Comparison of ENCODE assay signal across 14 mouse cellular contexts in genomic region chr15:38392441-38393149, GRCm38 (mm10).
DNase-seq lines count a peak whose midpoint lies in the region; ATAC-seq and TF ChIP-seq lines count a peak whose summit lies in the region.
"Had no signal": no experiment of that assay in that cellular context is flagged by ENCODE, and none has a peak within 500 bp of the region (broad histone marks: within the 10 kb centered on the region; RNA-seq: fewer than 3 reads in every experiment).

No protein-coding gene starts in this region.

- TF ChIP-seq EP300 in stomach, postnatal 0 days (optimal IDR thresholded peaks at IDR 0.05): no peak

- peaks cover 25% of the 10 kb centered on the region for H3K4me1 ChIP-seq in hindbrain, embryonic 10.5 days (replicated peaks)
- H3K4me1 ChIP-seq in hindbrain, embryonic 11.5 days (replicated peaks; ENCODE audit: control insufficient read depth, insufficient read depth, low read length): no peaks in the 10 kb centered on the region
- H3K4me1 ChIP-seq in lung, embryonic 15.5 days: peaks cover 21% of the 10 kb centered on the region
- 0 out of 2 replicates have a peak, but pooled peaks cover 3% of the 10 kb centered on the region for H3K4me1 ChIP-seq in lung, adult 2 months (ENCODE audit: control insufficient read depth, insufficient read depth, low read length)
- H3K4me1 ChIP-seq in intestine, embryonic 15.5 days (replicated peaks): peaks cover 19% of the 10 kb centered on the region
- H3K4me1 ChIP-seq in stomach, postnatal 0 days (replicated peaks; ENCODE audit: control insufficient read depth, insufficient read depth): 0 out of 2 replicates have a peak, but pooled peaks cover 8% of the 10 kb centered on the region
- H3K4me1 ChIP-seq in thymus, adult 2 months (replicated peaks; ENCODE audit: control insufficient read depth, insufficient read depth, low read length): peaks cover 2% of the 10 kb centered on the region
- H3K4me1 ChIP-seq: midbrain, embryonic 12.5 days had no signal

- no peak for TF ChIP-seq POLR2A in lung, adult 2 months (IDR thresholded peaks at IDR 0.05; ENCODE audit: borderline replicate concordance, extremely low read depth, low read depth, low read length)
- TF ChIP-seq POLR2A in thymus, adult 2 months (IDR thresholded peaks at IDR 0.05; ENCODE audit: control insufficient read depth, extremely low read depth, insufficient read depth, low read length, poor library complexity): no peak

- no peak overlapping the region for H3K4me2 ChIP-seq in hindbrain, embryonic 11.5 days (replicated peaks; ENCODE audit: low read depth, low read length)
- no peak overlapping the region for H3K4me2 ChIP-seq in lung, embryonic 15.5 days
- no peak overlapping the region for H3K4me2 ChIP-seq in intestine, embryonic 15.5 days (replicated peaks)
- no peak overlapping the region for H3K4me2 ChIP-seq in stomach, postnatal 0 days (replicated peaks; ENCODE audit: low read depth)
- H3K4me2 ChIP-seq: forebrain, embryonic 13.5 days; hindbrain, embryonic 14.5 days; midbrain, embryonic 12.5 days had no signal

- DNase-seq in hindbrain, embryonic 10.5 days (ENCODE audit: low spot score): no peak
- no peak for DNase-seq in hindbrain, embryonic 11.5 days (ENCODE audit: low spot score)
- DNase-seq in lung, adult 2 months: no peak
- DNase-seq in stomach, postnatal 0 days (ENCODE audit: low spot score): no peak
- DNase-seq in thymus, adult 2 months: no peak
- DNase-seq: cerebellum, adult 9-11 months; layer of hippocampus, postnatal 36 days had no signal

- 66% methylated on average over 5 of the region's 5 CpGs for WGBS in hindbrain, embryonic 10.5 days
- 67% methylated on average over 5 of the region's 5 CpGs for WGBS in hindbrain, embryonic 11.5 days
- 68% methylated on average over 5 of the region's 5 CpGs for WGBS in lung, embryonic 15.5 days
- 72% methylated on average over 5 of the region's 5 CpGs for WGBS in lung, adult 2 months
- WGBS in intestine, embryonic 15.5 days: 56% methylated on average over 5 of the region's 5 CpGs
- 66% methylated on average over 5 of the region's 5 CpGs for WGBS in stomach, postnatal 0 days
- 95% methylated on average over 5 of the region's 5 CpGs for WGBS in thymus, adult 2 months

- no peaks in the 10 kb centered on the region for H3K36me3 ChIP-seq in hindbrain, embryonic 10.5 days
- H3K36me3 ChIP-seq in hindbrain, embryonic 11.5 days (ENCODE audit: control insufficient read depth, insufficient read depth, low read length): no peaks in the 10 kb centered on the region
- no peaks in the 10 kb centered on the region for H3K36me3 ChIP-seq in lung, embryonic 15.5 days
- no peaks in the 10 kb centered on the region for H3K36me3 ChIP-seq in intestine, embryonic 15.5 days
- no peaks in the 10 kb centered on the region for H3K36me3 ChIP-seq in stomach, postnatal 0 days (ENCODE audit: control insufficient read depth, insufficient read depth, low read length)
- no peaks in the 10 kb centered on the region for H3K36me3 ChIP-seq in thymus, adult 2 months (ENCODE audit: control insufficient read depth, insufficient read depth, low read length)
- H3K36me3 ChIP-seq: G1E; midbrain, embryonic 12.5 days had no signal

- no peaks in the 10 kb centered on the region for H3K9me3 ChIP-seq in hindbrain, embryonic 10.5 days
- H3K9me3 ChIP-seq in hindbrain, embryonic 11.5 days (ENCODE audit: control insufficient read depth, low read length): no peaks in the 10 kb centered on the region
- no peaks in the 10 kb centered on the region for H3K9me3 ChIP-seq in lung, embryonic 15.5 days
- no peaks in the 10 kb centered on the region for H3K9me3 ChIP-seq in intestine, embryonic 15.5 days
- no peaks in the 10 kb centered on the region for H3K9me3 ChIP-seq in stomach, postnatal 0 days (ENCODE audit: control insufficient read depth, low read length)
- H3K9me3 ChIP-seq: forebrain, embryonic 13.5 days; G1E; midbrain, embryonic 12.5 days had no signal

- ATAC-seq in hindbrain, embryonic 11.5 days (ENCODE audit: low FRiP score): no peak
- ATAC-seq in lung, embryonic 15.5 days (ENCODE audit: borderline replicate concordance, extremely low read depth, low FRiP score, low TSS enrichment): no peak
- peak; percentile 39 for ATAC-seq in intestine, embryonic 15.5 days
- no peak for ATAC-seq in stomach, postnatal 0 days (ENCODE audit: low FRiP score, low TSS enrichment)
- ATAC-seq: forebrain, embryonic 13.5 days had no signal

- H3K27ac ChIP-seq in hindbrain, embryonic 10.5 days: peak overlapping the region; percentile 16; the same call in 1 of the 2 replicates
- H3K27ac ChIP-seq in hindbrain, embryonic 11.5 days (ENCODE audit: low read depth, low read length): no peak overlapping the region
- H3K27ac ChIP-seq in lung, embryonic 15.5 days: peak overlapping the region; percentile 81
- H3K27ac ChIP-seq in intestine, embryonic 15.5 days: 0 out of 2 replicates have a peak overlapping the region, but pooled peaks have one; percentile 60
- peak overlapping the region; percentile 73 for H3K27ac ChIP-seq in stomach, postnatal 0 days (replicated peaks)
- no peak overlapping the region for H3K27ac ChIP-seq in thymus, adult 2 months (ENCODE audit: control insufficient read depth, insufficient read depth, low read length)
- H3K27ac ChIP-seq: forebrain, embryonic 13.5 days; hindbrain, embryonic 14.5 days; macrophage; midbrain, embryonic 12.5 days had no signal

- H3K9ac ChIP-seq in hindbrain, embryonic 11.5 days (ENCODE audit: low read depth, low read length): no peak overlapping the region
- H3K9ac ChIP-seq in lung, embryonic 15.5 days: no peak overlapping the region
- no peak overlapping the region for H3K9ac ChIP-seq in intestine, embryonic 15.5 days
- H3K9ac ChIP-seq in stomach, postnatal 0 days (ENCODE audit: low read length): no peak overlapping the region
- H3K9ac ChIP-seq: forebrain, embryonic 13.5 days; hindbrain, embryonic 14.5 days; midbrain, embryonic 12.5 days had no signal

- no peak overlapping the region for H3K4me3 ChIP-seq in hindbrain, embryonic 10.5 days
- no peak overlapping the region for H3K4me3 ChIP-seq in hindbrain, embryonic 11.5 days (ENCODE audit: low read depth, low read length)
- H3K4me3 ChIP-seq in lung, embryonic 15.5 days: no peak overlapping the region
- no peak overlapping the region for H3K4me3 ChIP-seq in lung, adult 2 months (replicated peaks; ENCODE audit: extremely low read depth, low read depth, low read length)
- no peak overlapping the region for H3K4me3 ChIP-seq in intestine, embryonic 15.5 days (replicated peaks)
- no peak overlapping the region for H3K4me3 ChIP-seq in stomach, postnatal 0 days (ENCODE audit: low read depth, low read length)
- H3K4me3 ChIP-seq in thymus, adult 2 months (ENCODE audit: control insufficient read depth, insufficient read depth, low read length): no peak overlapping the region
- H3K4me3 ChIP-seq: forebrain, embryonic 13.5 days; midbrain, embryonic 12.5 days had no signal

- TF ChIP-seq CTCF in lung, adult 2 months (IDR thresholded peaks at IDR 0.05; ENCODE audit: insufficient read depth, low read length): no peak
- TF ChIP-seq CTCF in stomach, postnatal 0 days (IDR thresholded peaks at IDR 0.05; ENCODE audit: low read depth): no peak
- TF ChIP-seq CTCF in thymus, adult 2 months (IDR thresholded peaks at IDR 0.05; ENCODE audit: borderline replicate concordance, control insufficient read depth, extremely low read depth, insufficient read depth, low read length, poor library complexity): no peak

- H3K27me3 ChIP-seq in hindbrain, embryonic 10.5 days (ENCODE audit: insufficient read depth, poor library complexity, severe bottlenecking): no peaks in the 10 kb centered on the region
- H3K27me3 ChIP-seq in hindbrain, embryonic 11.5 days (ENCODE audit: control insufficient read depth, insufficient read depth, low read length): no peaks in the 10 kb centered on the region
- H3K27me3 ChIP-seq in lung, embryonic 15.5 days: no peaks in the 10 kb centered on the region
- H3K27me3 ChIP-seq in intestine, embryonic 15.5 days (replicated peaks): no peaks in the 10 kb centered on the region
- H3K27me3 ChIP-seq in stomach, postnatal 0 days (ENCODE audit: control insufficient read depth, insufficient read depth, low read length): no peaks in the 10 kb centered on the region
- H3K27me3 ChIP-seq in thymus, adult 2 months (ENCODE audit: control insufficient read depth, insufficient read depth, low read length): no peaks in the 10 kb centered on the region
- H3K27me3 ChIP-seq: forebrain, embryonic 13.5 days; midbrain, embryonic 12.5 days had no signal

Comparison
In these comparisons a context has a peak if more than half of its experiments do, and no peak if none do; other contexts are left out.
1. H3K27ac ChIP-seq: peak in hindbrain, embryonic 10.5 days (single experiment), lung, embryonic 15.5 days (single experiment), intestine, embryonic 15.5 days (single experiment) and stomach, postnatal 0 days (single experiment); none in hindbrain, embryonic 11.5 days (single experiment) and thymus, adult 2 months (single experiment).